Mouse (Mus musculus) bone marrow macrophage, adult 2 months (primary cell): ENCODE data around the gene Qprt.

ENCODE experiments used
- CTCF ChIP-seq: IDR thresholded peaks from 2 replicates; pipeline ENCODE4 v1.5.1; 2012; ENCODE audit warnings: low read depth, mild to moderate bottlenecking, low read length, moderate library complexity
- POLR2A ChIP-seq: IDR thresholded peaks from 2 replicates; pipeline ENCODE4 v1.6.1; 2012; ENCODE audit warnings: mild to moderate bottlenecking, low read depth, low read length, borderline replicate concordance

- TF ChIP-seq CTCF (no peak), POLR2A (no peak)
Observed at GRCm38 (mm10) chr7:127113614-127114259, 8.3 kb downstream of the Qprt start.
